Mouse (Mus musculus) activated CD4-positive, CD25-positive, alpha-beta regulatory T cell, adult 9 weeks (primary cell): ENCODE measurements around the gene Evi5. TPM values are rescaled to one million over a fixed set of nuclear protein-coding genes. Genes with fewer than 3 reads are reported as not detected.

Experiments used
- polyA plus RNA-seq: library from polyadenylated mRNA; unstranded; fragments of 100-300 nt; shearing (Covaris generic); gene quantifications from one replicate; pipeline ENCODE4 v1.2.1, GENCODE M21; 2017

Gene Evi5
- polyA plus RNA-seq = 0.56 TPM

GRCm38 (mm10) chr5:107874561-107875260 is at the start of gene Evi5:
Evi5 (minus strand) TSS chr5:107875107.

GRCm38 (mm10) chr5:107900206-107901013 is 25.5 kb upstream of the Evi5 start, which contains the start of gene Rpl5:
Rpl5 (plus strand) TSS chr5:107900502.

GRCm38 (mm10) chr5:107829998-107830560 is 44.8 kb downstream of the Evi5 start, which contains the start of gene Ube2d2b:
Ube2d2b (plus strand) TSS chr5:107830099.

GRCm38 (mm10) chr5:107725435-107726261 is 149.3 kb downstream of the Evi5 start, which contains the start of gene Gfi1:
Gfi1 (minus strand) TSS chr5:107726036.

Other genes with a start within 250 kb of the Evi5 start
- 2.6 TPM for gene Gfi1, start 149.1 kb downstream of the Evi5 start, polyA plus RNA-seq
- gene Ube2d2b, start 45.0 kb downstream of the Evi5 start, polyA plus RNA-seq = 0.22 TPM
- gene Rpl5, start 25.4 kb upstream of the Evi5 start, polyA plus RNA-seq = 25.6 TPM
- 64.5 TPM for gene Fam69a, start 112.0 kb upstream of the Evi5 start, polyA plus RNA-seq
- gene Mtf2, start 190.6 kb upstream of the Evi5 start, polyA plus RNA-seq = 104 TPM